Mouse (Mus musculus) lung, postnatal 0 days (tissue): ENCODE results near the gene Odaph.

Source experiments
- CTCF ChIP-seq: IDR thresholded peaks from 2 replicates; pipeline ENCODE4 v1.5.1; 2016; ENCODE audit warnings: antibody characterized with exemption, mild to moderate bottlenecking
- EP300 ChIP-seq: IDR thresholded peaks from 2 replicates; pipeline ENCODE4 v1.6.1; 2016; ENCODE audit warnings: antibody characterized with exemption, mild to moderate bottlenecking, control low read depth

- no peak for TF ChIP-seq CTCF
- no peak for TF ChIP-seq EP300
These were observed 37.8 kb upstream of the Odaph start for GRCm38 (mm10) chr5:91949441-91949840.
